Mouse (Mus musculus): ENCODE results near the gene Pde4b. TPM values are rescaled to one million over a fixed set of nuclear protein-coding genes. Genes with fewer than 3 reads are reported as not detected.

Gene Pde4b
- total RNA-seq, 2 experiments from 2014 or later = 101 to 102 TPM

DNA sequence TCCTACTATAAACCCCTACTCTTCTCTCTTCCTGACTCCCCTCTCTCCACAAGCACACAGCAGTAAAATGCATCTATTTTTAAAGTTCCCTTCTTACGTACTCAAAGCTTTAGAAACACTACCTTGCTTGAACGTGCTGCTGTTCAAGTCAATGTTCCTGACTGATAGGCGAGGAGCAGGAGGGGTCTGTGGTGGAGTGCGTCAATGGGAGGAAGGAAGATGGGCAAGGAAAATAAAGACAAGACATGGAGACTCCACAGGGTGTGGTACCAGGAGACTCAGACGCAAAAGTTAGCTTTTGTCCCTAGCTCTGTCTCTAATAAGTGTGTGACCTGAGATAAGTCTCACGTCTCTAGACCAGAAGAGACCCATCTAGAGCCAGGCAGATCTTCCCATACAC, 556.7 kb downstream of the Pde4b start:
- DNase-seq (ENCODE audit: low spot score in 2 of 2) = no peak
- intact Hi-C loops (cut with DNase I) = no loop called here

DNA sequence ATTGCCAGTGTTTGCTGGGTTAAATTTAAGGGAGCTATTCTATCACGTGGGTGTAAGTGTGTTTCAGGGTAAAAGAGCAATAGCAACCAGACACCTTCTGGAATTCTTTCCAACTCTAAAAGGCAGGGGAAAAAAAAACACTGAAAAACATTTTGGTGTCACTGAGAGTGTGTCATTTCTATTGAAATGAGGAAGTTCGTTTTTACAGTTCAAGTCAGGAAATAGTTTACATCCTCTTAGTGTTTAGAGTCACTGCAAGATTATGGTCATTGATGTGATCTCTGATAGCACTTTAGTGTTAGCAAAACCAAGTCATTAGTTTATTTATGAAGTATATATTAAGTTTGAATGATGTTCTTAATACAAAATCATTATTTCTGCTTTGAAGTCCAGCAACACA, 559.7 kb downstream of the Pde4b start:
- intact Hi-C loops (cut with DNase I) = no loop called here
- DNase-seq (ENCODE audit: low spot score in 2 of 2) = no peak

DNA sequence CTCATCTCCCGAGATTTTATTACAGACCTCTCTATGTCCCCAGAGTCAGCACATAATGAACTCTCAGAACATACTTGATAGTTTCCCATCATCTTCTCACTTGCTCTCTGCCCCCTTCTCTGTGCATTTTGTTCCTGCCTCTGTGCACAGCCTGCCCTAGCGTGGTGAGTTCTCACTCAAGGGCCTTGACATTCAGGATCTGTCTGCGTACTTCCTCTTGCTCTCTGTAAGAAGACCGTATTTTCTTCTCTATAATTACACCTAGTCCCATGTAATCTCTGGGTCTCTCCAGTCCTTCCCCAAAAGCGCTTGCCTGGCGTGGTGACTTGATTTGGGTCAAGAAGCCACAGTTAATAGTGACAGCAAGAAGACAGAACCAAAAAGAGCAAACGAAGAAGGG, 568.0 kb downstream of the Pde4b start:
- no peak for DNase-seq (ENCODE audit: low spot score in 2 of 2)
- intact Hi-C loops (cut with DNase I) = loop anchor here (10.0 kb wide), 1 partner anchor 1001 kb away; no protein-coding TSS in a partner anchor

DNA sequence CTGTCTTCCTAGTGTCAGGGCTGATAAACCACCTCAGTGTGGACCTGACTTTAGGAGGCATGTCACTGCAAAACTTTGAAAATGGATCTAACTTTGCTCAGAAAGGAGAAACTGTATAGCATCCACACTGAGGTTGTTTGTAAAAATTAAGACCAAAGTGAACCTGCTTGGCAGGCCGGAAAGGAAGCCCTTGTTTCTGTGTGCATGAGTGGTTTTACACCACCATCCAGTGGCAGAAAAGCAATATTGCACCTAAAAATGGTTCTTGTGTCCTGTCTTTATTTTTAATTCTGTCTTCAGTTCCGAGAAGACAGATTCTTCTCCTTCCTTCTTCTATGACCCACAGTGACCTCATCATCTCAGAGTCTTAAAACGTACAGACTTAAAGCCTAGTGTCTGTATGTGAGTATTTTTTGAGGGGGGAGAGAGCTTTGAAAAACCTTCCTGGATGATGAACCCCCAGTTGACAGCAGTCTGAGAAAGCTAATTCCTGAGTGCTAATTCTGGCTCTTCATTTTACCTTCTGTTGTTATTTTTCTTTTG, 569.2 kb downstream of the Pde4b start:
- intact Hi-C loops (cut with DNase I) = loop anchor here (2.0 to 10.0 kb wide), 3 partner anchors 164 to 1002 kb away; no protein-coding TSS in a partner anchor
- peak; percentile 64 to 68 for DNase-seq (ENCODE audit: low spot score in 2 of 2)

Other genes with a start within 250 kb of the Pde4b start
- gene B020004J07Rik, start 243.5 kb upstream of the Pde4b start, total RNA-seq (2021) = not detected
- gene C130073F10Rik, start 193.8 kb upstream of the Pde4b start, total RNA-seq (2021) = not detected
- not detected for gene Gm12800, start 178.4 kb upstream of the Pde4b start, total RNA-seq (2021)
- not detected for gene Gm12794, start 147.1 kb upstream of the Pde4b start, total RNA-seq (2021)
- gene Gm12790, start 106.5 kb upstream of the Pde4b start, total RNA-seq (2021) = not detected
- gene Gm12789, start 100.9 kb upstream of the Pde4b start, total RNA-seq (2021) = not detected

All from left cerebral cortex, postnatal 14 days (tissue).